Mouse (Mus musculus): ENCODE measurements at regions not wholly inside any gene's neighbourhood (a gene's known extent, or its start where the extent isn't known, plus 50 kb on each side); places are given as distances from the start of the nearest gene placed in this dataset.
A peak's percentile ranks its signal among the peaks of the same experiment; 100 is the strongest.

DNA sequence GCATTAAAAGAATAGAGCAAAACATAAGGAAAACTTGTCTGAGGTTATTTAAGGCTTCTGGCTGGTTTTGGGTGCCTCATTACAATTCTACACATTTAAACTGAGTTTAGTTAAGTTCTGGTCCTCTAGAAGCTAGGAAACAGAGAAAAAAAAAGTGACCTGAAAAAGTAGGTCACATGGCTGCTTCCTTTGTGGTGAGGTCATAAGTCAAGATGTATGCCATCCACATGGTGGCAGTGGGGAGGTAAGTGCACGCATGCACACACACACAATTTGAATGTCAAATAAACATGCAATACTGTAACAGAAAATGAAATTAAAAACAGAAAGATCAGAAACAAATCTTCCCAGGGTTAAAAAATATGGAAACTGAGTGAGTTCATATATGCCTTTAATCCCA is 96.9 kb upstream of the Gm5150 start:
- WGBS (ENCODE audit: insufficient replicate concordance) = 55% methylated on average over 1 of the region's 1 CpGs
- Histone ChIP-seq H3K9me3 (ENCODE audit: control insufficient read depth, low read length) (no peaks in the 10 kb centered on the region), H3K27ac (no peak overlapping the region), H3K4me1 (replicated peaks; ENCODE audit: control insufficient read depth in 2 of 2, insufficient read depth in 2 of 2, low read length in 1 of 2) (no peaks in the 10 kb centered on the region), H3K9ac (replicated peaks) (no peak overlapping the region), H3K27me3 (ENCODE audit: control insufficient read depth, insufficient read depth, low read length) (no peaks in the 10 kb centered on the region), H3K4me2 (ENCODE audit: low read depth) (no peak overlapping the region), H3K36me3 (replicated peaks; ENCODE audit: control insufficient read depth, insufficient read depth, low read depth) (no peaks in the 10 kb centered on the region), H3K4me3 (ENCODE audit: insufficient read depth in 1 of 2, low read depth in 2 of 2, low read length in 2 of 2) (no peak overlapping the region)
- DNase-seq (ENCODE audit: low read depth in 3 of 3, low spot score in 3 of 3) = no peak
- no peak for TF ChIP-seq EP300 (IDR thresholded peaks at IDR 0.05; ENCODE audit: low read depth)
- TF ChIP-seq CTCF (IDR thresholded peaks at IDR 0.05; ENCODE audit: low read depth) = no peak
- no peak for ATAC-seq (ENCODE audit: insufficient read depth)

DNA sequence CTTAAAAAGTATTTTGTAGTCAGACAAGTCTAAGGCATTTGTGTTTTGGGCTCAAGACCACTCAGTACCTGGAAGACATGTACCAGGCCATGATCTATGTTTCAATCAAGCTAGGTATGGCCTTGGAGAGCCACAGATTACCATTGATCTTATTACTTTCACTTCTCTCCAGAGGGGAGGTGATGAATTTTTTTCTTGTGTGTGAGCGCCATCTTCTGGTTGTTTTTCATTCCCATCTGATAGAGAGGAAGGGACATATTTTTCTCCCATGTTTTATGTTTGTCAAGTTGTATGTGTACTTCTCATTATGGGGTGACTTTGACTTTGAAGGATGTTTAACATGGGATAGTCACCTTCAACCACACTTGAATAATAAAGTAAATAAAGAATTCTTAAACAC is 80.3 kb upstream of the Gm5150 start:
- no peak overlapping the region for H3K27ac ChIP-seq
- no peaks in the 10 kb centered on the region for H3K36me3 ChIP-seq (replicated peaks; ENCODE audit: control insufficient read depth, insufficient read depth, low read depth)
- no peaks in the 10 kb centered on the region for H3K9me3 ChIP-seq (ENCODE audit: control insufficient read depth, low read length)
- DNase-seq (ENCODE audit: low read depth in 3 of 3, low spot score in 3 of 3) (peak in 1 of 3 experiments; percentile 3), ATAC-seq (ENCODE audit: insufficient read depth) (no peak)
- TF ChIP-seq CTCF (IDR thresholded peaks at IDR 0.05; ENCODE audit: low read depth) (peak; percentile 15; the same call in 1 of the 2 replicates), EP300 (IDR thresholded peaks at IDR 0.05; ENCODE audit: low read depth) (no peak)
- WGBS (ENCODE audit: insufficient replicate concordance) = 8% methylated on average over 1 of the region's 1 CpGs
- no peak overlapping the region for H3K9ac ChIP-seq (replicated peaks)
- H3K4me1 ChIP-seq (replicated peaks; ENCODE audit: control insufficient read depth in 2 of 2, insufficient read depth in 2 of 2, low read length in 1 of 2) = no peaks in the 10 kb centered on the region
- no peaks in the 10 kb centered on the region for H3K27me3 ChIP-seq (ENCODE audit: control insufficient read depth, insufficient read depth, low read length)
- no peak overlapping the region for H3K4me2 ChIP-seq (ENCODE audit: low read depth)
- no peak overlapping the region for H3K4me3 ChIP-seq (ENCODE audit: insufficient read depth in 1 of 2, low read depth in 2 of 2, low read length in 2 of 2)

DNA sequence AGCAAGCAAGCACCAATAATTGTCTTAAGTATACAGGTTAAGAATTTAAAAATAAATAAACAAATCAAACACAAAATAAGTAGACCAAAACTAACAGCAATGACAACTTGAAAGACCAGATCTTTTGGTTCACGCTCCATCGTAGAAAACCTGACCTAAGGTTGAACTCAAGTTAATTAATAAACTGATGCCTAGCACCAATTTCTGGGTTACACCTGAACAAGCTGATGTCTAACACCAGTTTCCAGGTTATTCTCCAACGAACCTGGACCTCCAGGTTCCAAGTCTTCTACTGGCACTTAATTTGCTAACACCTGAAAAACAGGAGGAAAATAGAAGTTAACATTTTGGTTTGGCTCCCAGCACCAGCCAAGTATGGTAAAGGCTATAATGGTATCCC is 79.1 kb upstream of the Gm5150 start:
- no peak for DNase-seq (ENCODE audit: low read depth in 3 of 3, low spot score in 3 of 3)
- Histone ChIP-seq H3K27ac (no peak overlapping the region), H3K4me2 (ENCODE audit: low read depth) (no peak overlapping the region), H3K36me3 (replicated peaks; ENCODE audit: control insufficient read depth, insufficient read depth, low read depth) (no peaks in the 10 kb centered on the region), H3K4me3 (ENCODE audit: insufficient read depth in 1 of 2, low read depth in 2 of 2, low read length in 2 of 2) (no peak overlapping the region), H3K9ac (replicated peaks) (no peak overlapping the region), H3K4me1 (replicated peaks; ENCODE audit: control insufficient read depth in 2 of 2, insufficient read depth in 2 of 2, low read length in 1 of 2) (no peaks in the 10 kb centered on the region), H3K9me3 (ENCODE audit: control insufficient read depth, low read length) (no peaks in the 10 kb centered on the region), H3K27me3 (ENCODE audit: control insufficient read depth, insufficient read depth, low read length) (no peaks in the 10 kb centered on the region)
- TF ChIP-seq EP300 (IDR thresholded peaks at IDR 0.05; ENCODE audit: low read depth) (no peak), CTCF (IDR thresholded peaks at IDR 0.05; ENCODE audit: low read depth) (no peak)
- ATAC-seq (ENCODE audit: insufficient read depth) = no peak
- WGBS (ENCODE audit: insufficient replicate concordance) = 60% methylated on average over 3 of the region's 3 CpGs

DNA sequence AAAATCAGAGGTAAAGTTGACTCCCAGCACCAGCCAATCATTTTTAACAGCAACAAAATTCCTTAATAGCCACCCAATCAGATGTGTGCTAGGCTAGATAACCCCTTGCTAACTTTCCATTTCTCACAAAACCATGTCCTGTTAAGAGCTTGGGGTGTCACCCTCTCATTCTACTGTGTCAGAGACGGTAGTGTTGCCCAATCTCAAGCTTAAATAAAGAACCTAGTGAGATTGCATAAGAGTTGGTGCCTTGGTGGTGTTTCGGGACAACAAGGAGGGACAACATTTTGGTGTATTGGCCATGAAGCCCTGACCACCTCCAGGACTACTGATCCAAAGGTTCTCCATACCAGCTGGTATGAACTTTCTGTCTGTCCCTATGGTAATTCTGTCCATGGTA is 72.9 kb upstream of the Gm5150 start:
- Histone ChIP-seq H3K27ac (no peak overlapping the region), H3K4me3 (ENCODE audit: insufficient read depth in 1 of 2, low read depth in 2 of 2, low read length in 2 of 2) (no peak overlapping the region), H3K36me3 (replicated peaks; ENCODE audit: control insufficient read depth, insufficient read depth, low read depth) (no peaks in the 10 kb centered on the region), H3K4me2 (ENCODE audit: low read depth) (no peak overlapping the region), H3K9me3 (ENCODE audit: control insufficient read depth, low read length) (no peaks in the 10 kb centered on the region), H3K27me3 (ENCODE audit: control insufficient read depth, insufficient read depth, low read length) (no peaks in the 10 kb centered on the region), H3K4me1 (replicated peaks; ENCODE audit: control insufficient read depth in 2 of 2, insufficient read depth in 2 of 2, low read length in 1 of 2) (no peaks in the 10 kb centered on the region), H3K9ac (replicated peaks) (no peak overlapping the region)
- 37% methylated on average over 2 of the region's 2 CpGs for WGBS (ENCODE audit: insufficient replicate concordance)
- TF ChIP-seq EP300 (IDR thresholded peaks at IDR 0.05; ENCODE audit: low read depth) (no peak), CTCF (IDR thresholded peaks at IDR 0.05; ENCODE audit: low read depth) (no peak)
- DNase-seq (ENCODE audit: low read depth in 3 of 3, low spot score in 3 of 3) (no peak), ATAC-seq (ENCODE audit: insufficient read depth) (no peak)

DNA sequence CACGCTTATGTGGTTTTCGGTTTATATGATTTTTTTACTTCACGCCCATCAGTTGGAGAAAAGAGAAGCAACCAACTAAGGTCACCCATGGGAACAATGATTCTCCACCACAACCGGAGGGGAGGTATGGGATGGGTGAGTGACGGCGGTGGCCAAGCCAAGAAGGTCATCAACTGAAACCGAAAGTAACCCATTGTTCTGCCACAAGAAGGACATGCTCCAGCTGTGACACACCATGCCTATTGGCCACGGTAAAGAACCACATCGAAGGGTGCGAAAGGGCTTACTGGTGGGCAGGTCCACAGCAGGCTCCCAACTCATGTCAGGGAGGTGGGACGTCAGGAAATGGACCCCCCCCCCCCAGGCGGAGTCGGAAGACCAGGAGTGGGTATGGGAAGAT is 65.7 kb upstream of the Gm5150 start:
- H3K4me1 ChIP-seq (replicated peaks; ENCODE audit: control insufficient read depth in 2 of 2, insufficient read depth in 2 of 2, low read length in 1 of 2) = no peaks in the 10 kb centered on the region
- H3K4me3 ChIP-seq (ENCODE audit: insufficient read depth in 1 of 2, low read depth in 2 of 2, low read length in 2 of 2) = no peak overlapping the region
- no peak overlapping the region for H3K4me2 ChIP-seq (ENCODE audit: low read depth)
- ATAC-seq (ENCODE audit: insufficient read depth) (no peak), DNase-seq (ENCODE audit: low read depth in 3 of 3, low spot score in 3 of 3) (no peak)
- no peak overlapping the region for H3K9ac ChIP-seq (replicated peaks)
- 70% methylated on average over 13 of the region's 13 CpGs for WGBS (ENCODE audit: insufficient replicate concordance)
- H3K36me3 ChIP-seq (replicated peaks; ENCODE audit: control insufficient read depth, insufficient read depth, low read depth) = no peaks in the 10 kb centered on the region
- no peaks in the 10 kb centered on the region for H3K9me3 ChIP-seq (ENCODE audit: control insufficient read depth, low read length)
- no peak overlapping the region for H3K27ac ChIP-seq
- H3K27me3 ChIP-seq (ENCODE audit: control insufficient read depth, insufficient read depth, low read length) = no peaks in the 10 kb centered on the region
- TF ChIP-seq EP300 (IDR thresholded peaks at IDR 0.05; ENCODE audit: low read depth) (no peak), CTCF (IDR thresholded peaks at IDR 0.05; ENCODE audit: low read depth) (no peak)

Measured in liver, embryonic 14.5 days (tissue).